Mouse (Mus musculus) layer of hippocampus, adult 8-10 months (tissue): ENCODE measurements at regions not wholly inside any gene's neighbourhood (a gene's known extent, or its start where the extent isn't known, plus 50 kb on each side); places are given as distances from the start of the nearest gene placed in this dataset.
A peak's percentile ranks its signal among the peaks of the same experiment; 100 is the strongest.

Experiments used
- DNase-seq, 2 experiments: peaks; one replicate each; pipeline ENCODE4 v3.0.0; 2022; ENCODE audit warnings: low spot score in 2 of 2

DNA sequence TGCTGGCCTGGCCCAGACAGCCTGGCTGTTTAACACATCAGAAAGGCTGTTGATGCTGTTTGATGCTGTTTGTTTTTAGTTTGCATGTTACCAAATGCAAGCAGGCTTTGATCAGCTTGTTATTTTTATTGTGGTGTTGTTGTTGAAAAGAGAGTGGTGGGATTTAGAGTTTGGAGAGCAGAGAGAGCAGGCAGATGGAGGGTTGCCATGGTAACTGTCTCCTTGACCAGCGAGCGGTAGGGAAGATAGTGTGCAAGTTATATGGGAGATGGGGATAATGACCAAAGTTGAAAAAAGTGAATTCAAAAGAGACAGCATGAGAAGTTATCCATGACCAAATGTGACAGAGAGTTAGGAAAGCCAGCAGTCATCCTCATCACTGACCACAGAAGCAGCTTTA lies 83.3 kb downstream of the Cmc2 start:
- DNase-seq, result no peak

DNA sequence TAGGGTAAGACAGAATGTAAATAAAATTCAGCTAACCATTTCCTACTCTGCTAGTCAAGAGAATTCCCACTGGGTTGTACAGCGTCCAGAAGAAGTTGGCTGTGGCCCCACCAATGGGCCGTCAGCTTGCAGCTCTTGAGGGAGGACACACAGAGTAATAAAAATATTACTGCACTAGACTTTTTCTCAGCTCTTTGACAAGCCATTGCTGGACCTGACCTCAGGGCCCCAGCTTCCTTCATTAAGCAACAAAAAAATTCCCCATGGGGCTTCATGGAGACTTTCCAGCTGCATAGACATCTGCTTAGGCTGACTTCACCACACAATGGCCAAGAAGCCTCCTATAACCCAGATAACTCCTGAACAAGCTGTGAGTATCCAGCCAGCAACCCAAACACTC lies 89.1 kb downstream of the Cmc2 start:
- DNase-seq, result no peak

DNA sequence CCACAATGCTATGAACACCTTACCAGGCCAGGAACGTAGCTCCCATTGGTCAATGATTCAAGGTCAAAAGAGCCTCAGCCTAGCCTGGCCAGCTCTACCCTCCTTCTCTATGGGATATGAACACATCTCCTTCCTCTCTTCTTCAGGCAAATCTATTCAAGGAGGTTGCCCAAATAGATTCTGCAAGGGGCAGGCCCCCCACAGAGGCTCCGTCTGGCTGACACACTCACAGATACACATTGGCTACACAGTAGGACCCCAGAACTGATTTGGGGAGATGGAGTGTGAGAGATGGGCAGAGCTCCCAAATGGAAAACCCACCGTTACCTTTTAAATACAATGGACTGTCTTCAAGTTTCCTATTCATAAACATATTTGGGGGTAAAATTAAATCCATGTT lies 91.6 kb downstream of the Cmc2 start:
- DNase-seq, result no peak

DNA sequence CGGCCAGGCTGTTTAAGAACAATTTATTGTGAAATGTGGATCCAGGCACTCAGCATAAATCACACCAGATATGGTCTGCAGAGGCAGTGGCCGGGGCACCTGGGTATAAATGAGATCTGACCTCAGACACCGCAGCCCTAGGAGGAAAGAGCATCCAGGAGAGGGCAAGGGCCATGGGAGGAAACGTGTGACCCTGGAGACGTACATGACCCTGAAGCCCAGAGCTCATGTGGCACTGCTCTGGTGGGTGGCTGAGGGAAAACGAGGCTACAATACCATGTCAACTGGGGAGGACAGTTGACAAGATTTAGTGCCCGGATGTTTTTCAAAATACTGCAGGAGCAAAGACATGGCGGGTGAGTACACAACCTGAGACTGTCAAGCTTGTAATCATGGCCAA lies 93.0 kb downstream of the Cmc2 start:
- no peak for DNase-seq

DNA sequence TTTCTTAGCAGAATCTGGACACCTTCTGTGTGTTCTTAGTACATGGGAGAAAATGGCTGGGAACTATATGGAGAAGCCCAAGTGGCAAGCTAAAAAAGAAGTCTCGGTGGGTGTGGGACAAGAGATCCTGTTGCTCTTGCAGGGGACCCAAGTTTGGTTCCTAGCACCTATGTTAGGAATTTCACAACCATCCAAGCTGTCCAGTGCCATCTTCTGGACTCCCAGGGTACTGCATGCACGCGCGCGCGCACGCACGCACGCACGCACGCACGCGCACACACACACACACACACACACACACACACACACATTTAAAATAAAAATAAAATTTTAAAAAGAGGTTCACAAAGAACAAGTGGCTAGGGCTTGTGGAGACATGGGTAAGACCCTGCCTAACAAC lies 94.1 kb downstream of the Cmc2 start:
- no peak for DNase-seq

DNA sequence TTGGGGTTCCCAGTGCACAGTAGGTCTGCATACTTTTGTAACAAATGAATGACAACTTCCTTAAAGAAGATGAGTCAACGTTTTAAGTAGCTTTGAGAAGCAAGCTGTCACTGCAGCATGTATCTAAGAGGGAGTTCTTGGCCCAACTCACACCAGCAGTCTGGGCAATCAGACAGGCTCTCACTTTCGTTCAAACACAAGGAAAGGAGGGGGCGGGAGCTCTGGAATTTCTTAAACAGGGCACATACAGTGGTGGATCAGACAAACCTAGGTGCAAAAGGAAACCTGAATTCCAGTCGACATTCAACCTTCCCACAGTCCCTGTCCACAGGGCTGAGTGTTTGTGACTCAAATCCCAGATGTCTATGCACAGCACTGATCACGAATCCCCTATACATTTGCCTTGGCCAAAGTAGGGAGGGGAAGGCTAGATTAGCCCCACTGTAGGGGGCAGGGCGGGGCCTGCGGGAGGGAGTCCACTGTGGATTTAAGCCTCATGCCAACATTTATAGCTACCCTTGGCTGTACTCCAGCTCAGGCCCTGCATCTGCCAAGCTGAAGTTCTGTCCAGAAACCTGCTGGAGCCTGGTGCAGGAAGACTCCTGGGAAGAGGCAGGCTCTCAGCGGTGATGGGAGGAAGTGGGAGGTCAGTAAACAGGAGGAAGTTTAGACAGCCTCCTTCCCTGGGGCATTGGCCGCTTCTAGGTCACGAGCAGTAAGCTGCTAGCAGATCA lies 81.5 kb upstream of the Cdyl2 start:
- DNase-seq, result peak; percentile 8 to 9

DNA sequence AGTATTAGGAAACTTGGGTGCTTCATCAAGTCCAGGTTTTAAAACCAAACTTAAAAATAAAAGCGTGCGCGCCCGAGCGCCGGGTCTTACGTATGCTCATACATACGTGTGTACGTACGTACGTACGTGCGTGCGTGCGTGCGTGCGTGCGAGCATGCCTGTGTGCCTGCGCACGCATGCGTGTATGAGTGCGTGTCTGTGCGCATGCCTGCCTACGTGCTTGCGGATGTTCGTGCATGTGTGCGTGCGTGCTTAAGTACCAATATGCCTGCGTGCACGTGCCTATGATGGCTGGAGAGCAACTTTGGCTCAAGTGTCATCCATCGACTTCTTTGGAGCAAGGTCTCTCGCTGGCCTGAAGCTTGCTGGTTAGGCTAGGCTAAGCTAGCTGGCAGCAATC lies 68.5 kb upstream of the Cdyl2 start:
- DNase-seq, result no peak

DNA sequence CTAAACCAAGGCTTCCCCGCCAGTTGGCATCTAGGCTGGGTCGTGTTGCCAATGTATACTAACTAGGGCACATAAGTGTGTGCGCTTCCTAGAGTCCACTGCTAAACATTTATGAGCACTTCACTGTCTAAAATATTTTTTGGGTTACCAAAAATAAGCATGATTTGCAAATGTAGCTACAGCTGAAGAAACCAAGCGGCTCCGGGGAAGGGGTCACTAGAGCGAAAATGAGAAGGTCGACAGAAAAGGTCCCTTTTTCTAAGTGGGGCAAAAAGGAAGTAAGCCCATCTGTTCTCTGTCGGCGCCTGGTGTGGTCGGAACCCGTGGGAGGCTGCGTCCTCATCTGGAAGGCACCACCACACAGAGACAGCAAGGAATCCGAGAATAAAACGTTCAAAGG lies 67.8 kb upstream of the Cdyl2 start:
- no peak for DNase-seq

DNA sequence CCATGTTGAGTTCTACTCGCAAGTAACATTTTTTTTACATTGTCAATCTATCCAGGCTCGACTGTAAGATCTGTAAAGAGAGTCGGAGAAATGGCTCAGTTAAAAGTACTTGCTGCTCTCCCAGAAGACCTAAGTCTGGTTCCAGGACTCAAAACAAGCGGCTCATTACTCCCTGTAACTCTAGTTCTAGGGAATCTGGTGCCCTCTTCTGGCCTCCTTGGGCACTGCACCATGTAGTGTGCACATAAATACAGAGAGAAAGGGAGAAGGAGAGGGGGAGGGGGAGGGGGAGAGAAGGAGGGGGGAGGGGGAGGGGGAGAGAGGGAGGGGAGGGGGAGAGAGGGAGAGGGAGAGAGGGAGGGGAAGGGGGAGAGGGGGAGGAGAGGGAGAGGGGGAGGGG lies 66.2 kb upstream of the Cdyl2 start:
- no peak for DNase-seq

DNA sequence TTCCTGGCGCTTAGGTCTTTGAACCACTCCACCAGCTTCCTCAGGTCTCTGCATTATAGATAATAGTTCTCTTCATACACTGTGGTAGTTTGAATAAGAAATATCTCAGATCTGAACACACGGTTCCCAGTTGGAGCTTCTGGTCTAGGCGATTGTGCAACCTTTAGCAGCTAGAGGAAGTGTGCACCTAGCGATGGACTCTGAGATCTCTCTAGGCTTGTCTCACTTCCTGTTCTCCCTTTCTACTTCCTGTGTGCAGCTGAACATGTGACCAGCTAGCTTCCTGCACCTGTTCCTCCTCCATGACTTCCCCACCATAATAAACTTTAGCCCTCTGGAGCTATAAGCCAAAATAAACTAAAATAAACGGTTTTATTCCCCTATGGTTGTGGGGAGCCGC lies 62.9 kb upstream of the Cdyl2 start:
- DNase-seq, result no peak

DNA sequence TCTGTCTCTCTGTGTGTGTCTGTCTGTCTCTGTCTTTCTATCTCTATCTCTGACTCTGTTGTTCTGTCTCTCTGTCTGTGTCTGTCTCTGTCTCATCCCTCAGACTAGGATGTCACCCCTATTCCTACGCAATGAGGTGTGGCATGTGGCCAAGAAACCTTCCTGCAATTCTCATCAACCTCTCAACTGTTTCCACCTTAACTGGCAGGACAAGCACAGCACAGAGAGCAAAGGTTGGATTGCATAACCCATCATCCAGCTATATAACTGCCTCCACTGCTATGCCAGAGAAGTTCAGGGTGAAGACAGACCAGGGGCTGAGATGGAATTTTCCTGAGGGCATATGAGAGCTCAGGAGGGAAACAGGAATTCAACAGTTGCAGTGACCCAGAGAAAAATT lies 60.3 kb upstream of the Cdyl2 start:
- DNase-seq, result no peak

DNA sequence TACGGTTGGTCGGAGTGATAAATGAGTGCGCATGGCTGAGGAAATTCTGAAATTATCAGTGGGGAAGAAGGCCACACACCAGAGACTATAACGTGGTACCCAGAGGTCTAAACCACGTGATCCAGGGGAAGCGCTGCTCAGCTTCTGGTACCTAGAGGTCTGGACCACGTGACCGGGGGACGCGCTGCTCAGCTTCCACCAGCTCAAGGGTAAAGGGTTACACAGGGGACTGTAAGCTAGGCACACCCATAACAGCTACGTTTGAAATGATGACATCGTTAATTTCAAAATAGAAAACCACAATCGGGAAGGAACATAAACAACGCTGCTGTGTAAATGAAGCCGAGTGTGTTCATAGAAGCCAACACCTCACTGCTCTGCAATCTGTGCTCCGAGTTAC lies 57.5 kb upstream of the Cdyl2 start:
- DNase-seq, result no peak
